Mouse (Mus musculus) spleen, adult 10 weeks (tissue): ENCODE results near the gene Gm20736. TPM values are rescaled to one million over a fixed set of nuclear protein-coding genes. Genes with fewer than 3 reads are reported as not detected.

Experiments used
- polyA plus RNA-seq: library from polyadenylated mRNA; stranded (reverse); fragments of 350-450 nt; fragmentation: Illumina TruSeq; extraction: RNeasy Lipid Tissue Mini Kit (QIAGEN cat#74804); gene quantifications from one replicate; pipeline ENCODE4 v1.2.3, GENCODE M21; 2015; ENCODE audit warnings: low replicate concordance; ENCODE audit not compliant: insufficient read depth

Gene Gm20736
- polyA plus RNA-seq, result not detected

GRCm38 (mm10) chrY:65377390-65377789 is at the start of gene Gm20736:
Gene Gm20736 (plus strand): TSS chrY:65377690.

Other genes with a start within 250 kb of the Gm20736 start
- gene Gm20924, start 170.2 kb upstream of the Gm20736 start, polyA plus RNA-seq, result not detected